In genomic region chr2:162892979-162893378, GRCm38 (mm10) we compare ENCODE assay signal across 1 mouse cellular context. TPM values are rescaled to one million over a fixed set of nuclear protein-coding genes. Genes with fewer than 3 reads are reported as not detected.
"Had no signal": no experiment of that assay in that cellular context is flagged by ENCODE, and none has a peak within 500 bp of the region (broad histone marks: within the 10 kb centered on the region; RNA-seq: fewer than 3 reads in every experiment).

No protein-coding gene starts in this region.

RNA-seq across cellular contexts. Expression of gene L3mbtl1, which starts 50.3 kb away (rescaled TPM):
- polyA plus RNA-seq: erythroblast, embryonic 14.5 days had no signal
